Mouse (Mus musculus): ENCODE results near the gene Hoxa3. TPM values are rescaled to one million over a fixed set of nuclear protein-coding genes. Genes with fewer than 3 reads are reported as not detected.

Gene Hoxa3
- 0.32 TPM in 1 of 2 replicates, not detected in the other for polyA plus RNA-seq (2016; fragmentation: Nextera tagmentation; extraction: Ambion mirVana)

GRCm38 (mm10) chr6:52213119-52213986, at the start of gene Hoxa3, which contains the start of gene Gm28308:
Hoxa3 (minus strand) TSS chr6:52213336.
Gm28308 (minus strand) TSS chr6:52213339.
- no peaks in the 10 kb centered on the region for H3K9me3 ChIP-seq
- no peak for ATAC-seq (ENCODE audit: low FRiP score)
- no peak within 1 kb of the TSS for H3K27ac ChIP-seq
- H3K9ac ChIP-seq = no peak within 1 kb of the TSS
- peaks cover 19% of the 10 kb centered on the region for H3K4me1 ChIP-seq
- H3K4me2 ChIP-seq = no peak within 1 kb of the TSS
- H3K36me3 ChIP-seq (replicated peaks) = no peaks in the 10 kb centered on the region
- H3K27me3 ChIP-seq = peaks cover 99% of the 10 kb centered on the region
- WGBS = 2% methylated on average over 38 of the region's 38 CpGs
- H3K4me3 ChIP-seq (replicated peaks) = no peak within 1 kb of the TSS

GRCm38 (mm10) chr6:52262463-52263320, 49.6 kb upstream of the Hoxa3 start:
- no peak overlapping the region for H3K27ac ChIP-seq
- H3K4me1 ChIP-seq = peaks cover 10% of the 10 kb centered on the region
- H3K4me3 ChIP-seq (replicated peaks) = no peak overlapping the region
- H3K36me3 ChIP-seq (replicated peaks) = no peaks in the 10 kb centered on the region
- no peak overlapping the region for H3K4me2 ChIP-seq
- peaks cover 92% of the 10 kb centered on the region for H3K27me3 ChIP-seq
- no peak for ATAC-seq (ENCODE audit: low FRiP score)
- no peaks in the 10 kb centered on the region for H3K9me3 ChIP-seq
- 2% methylated on average over 24 of the region's 24 CpGs for WGBS
- H3K9ac ChIP-seq = no peak overlapping the region

GRCm38 (mm10) chr6:52261751-52262462, 48.8 kb upstream of the Hoxa3 start:
- H3K27ac ChIP-seq = no peak overlapping the region
- H3K4me3 ChIP-seq (replicated peaks) = no peak overlapping the region
- H3K4me2 ChIP-seq = no peak overlapping the region
- H3K4me1 ChIP-seq = peaks cover 10% of the 10 kb centered on the region
- H3K36me3 ChIP-seq (replicated peaks) = no peaks in the 10 kb centered on the region
- no peaks in the 10 kb centered on the region for H3K9me3 ChIP-seq
- H3K27me3 ChIP-seq = peaks cover 93% of the 10 kb centered on the region
- ATAC-seq (ENCODE audit: low FRiP score) = no peak
- WGBS = 4% methylated on average over 9 of the region's 9 CpGs
- no peak overlapping the region for H3K9ac ChIP-seq

- ATAC-seq (ENCODE audit: low FRiP score) = no peak
- no peak within 1 kb of the TSS for H3K27ac ChIP-seq
- H3K4me2 ChIP-seq = peak within 1 kb of the TSS; percentile 46
- WGBS = under 1% methylated on average over 44 of the region's 72 CpGs
- no peaks in the 10 kb centered on the region for H3K36me3 ChIP-seq (replicated peaks)
- peaks cover 90% of the 10 kb centered on the region for H3K27me3 ChIP-seq
- H3K9ac ChIP-seq = no peak within 1 kb of the TSS
- H3K9me3 ChIP-seq = no peaks in the 10 kb centered on the region
- peaks cover 10% of the 10 kb centered on the region for H3K4me1 ChIP-seq
- peak within 1 kb of the TSS; percentile 33 for H3K4me3 ChIP-seq (replicated peaks)
Observed at GRCm38 (mm10) chr6:52260654-52261575, 47.8 kb upstream of the Hoxa3 start, which contains the start of gene Hoxa13. Hoxa13 (minus strand) TSS chr6:52260880.

GRCm38 (mm10) chr6:52259811-52260261, 46.7 kb upstream of the Hoxa3 start:
- Histone ChIP-seq H3K4me3 (replicated peaks) (peak overlapping the region; percentile 22; the same call in 1 of the 2 replicates), H3K4me2 (peak overlapping the region; percentile 46), H3K9me3 (no peaks in the 10 kb centered on the region), H3K27me3 (peaks cover 90% of the 10 kb centered on the region), H3K9ac (no peak overlapping the region), H3K36me3 (replicated peaks) (no peaks in the 10 kb centered on the region), H3K4me1 (peaks cover 10% of the 10 kb centered on the region), H3K27ac (no peak overlapping the region)
- WGBS = 0% methylated on average over 39 of the region's 39 CpGs
- no peak for ATAC-seq (ENCODE audit: low FRiP score)

GRCm38 (mm10) chr6:52259081-52259790, 46.1 kb upstream of the Hoxa3 start:
- Histone ChIP-seq H3K4me3 (replicated peaks) (no peak overlapping the region), H3K36me3 (replicated peaks) (no peaks in the 10 kb centered on the region), H3K27me3 (peaks cover 86% of the 10 kb centered on the region), H3K9ac (no peak overlapping the region), H3K27ac (no peak overlapping the region), H3K4me1 (peaks cover 10% of the 10 kb centered on the region), H3K9me3 (no peaks in the 10 kb centered on the region), H3K4me2 (no peak overlapping the region)
- WGBS = 1% methylated on average over 25 of the region's 25 CpGs
- ATAC-seq (ENCODE audit: low FRiP score) = no peak

- Histone ChIP-seq H3K4me2 (no peak overlapping the region), H3K9me3 (no peaks in the 10 kb centered on the region), H3K27ac (no peak overlapping the region), H3K27me3 (peaks cover 86% of the 10 kb centered on the region), H3K4me1 (peaks cover 13% of the 10 kb centered on the region), H3K9ac (no peak overlapping the region), H3K4me3 (replicated peaks) (no peak overlapping the region), H3K36me3 (replicated peaks) (no peaks in the 10 kb centered on the region)
- 2% methylated on average over 6 of the region's 6 CpGs for WGBS
- no peak for ATAC-seq (ENCODE audit: low FRiP score)
Observed at GRCm38 (mm10) chr6:52256956-52257355, 43.8 kb upstream of the Hoxa3 start.

GRCm38 (mm10) chr6:52253511-52254500, 40.7 kb upstream of the Hoxa3 start:
- H3K4me2 ChIP-seq = no peak overlapping the region
- peak overlapping the region; percentile 11; the same call in 1 of the 2 replicates for H3K4me3 ChIP-seq (replicated peaks)
- no peak overlapping the region for H3K9ac ChIP-seq
- WGBS = under 1% methylated on average over 59 of the region's 59 CpGs
- peaks cover 88% of the 10 kb centered on the region for H3K27me3 ChIP-seq
- ATAC-seq (ENCODE audit: low FRiP score) = no peak
- H3K36me3 ChIP-seq (replicated peaks) = no peaks in the 10 kb centered on the region
- H3K4me1 ChIP-seq = peaks cover 3% of the 10 kb centered on the region; the same call in 1 of the 2 replicates
- H3K27ac ChIP-seq = no peak overlapping the region
- H3K9me3 ChIP-seq = no peaks in the 10 kb centered on the region

GRCm38 (mm10) chr6:52252775-52253376, 39.7 kb upstream of the Hoxa3 start:
- H3K27ac ChIP-seq = no peak overlapping the region
- no peak overlapping the region for H3K4me2 ChIP-seq
- H3K36me3 ChIP-seq (replicated peaks) = no peaks in the 10 kb centered on the region
- H3K9me3 ChIP-seq = no peaks in the 10 kb centered on the region
- peaks cover 3% of the 10 kb centered on the region; the same call in 1 of the 2 replicates for H3K4me1 ChIP-seq
- H3K4me3 ChIP-seq (replicated peaks) = peak overlapping the region; percentile 11; the same call in 1 of the 2 replicates
- WGBS = under 1% methylated on average over 35 of the region's 35 CpGs
- no peak for ATAC-seq (ENCODE audit: low FRiP score)
- H3K27me3 ChIP-seq = peaks cover 88% of the 10 kb centered on the region
- H3K9ac ChIP-seq = no peak overlapping the region

Measured in forebrain, embryonic 12.5 days (tissue).